Mouse (Mus musculus): ENCODE measurements around the gene Nt5dc1.

GRCm38 (mm10) chr10:34341886-34342285 lies 76.5 kb downstream of the Nt5dc1 start:
- TF ChIP-seq POLR2A (IDR thresholded peaks at IDR 0.05; ENCODE audit: borderline replicate concordance, control insufficient read depth, low read depth, low read length) (no peak), CTCF (IDR thresholded peaks at IDR 0.05; ENCODE audit: control insufficient read depth, insufficient read depth, low read length) (no peak)

Data from bone marrow, adult 2 months (tissue).